Mouse (Mus musculus) liver (tissue): ENCODE measurements around the gene H2al1o.
"Not testable (repeated sequence)": the region's sequence is repeated elsewhere in the genome, so short reads cannot be mapped to it uniquely, and the experiment has no call there.

Experiments
- DNase-seq: peaks from one replicate; pipeline ENCODE4 v3.0.0-alpha.2; 2020; ENCODE audit warnings: mixed read lengths

The H2al1o gene

DNA sequence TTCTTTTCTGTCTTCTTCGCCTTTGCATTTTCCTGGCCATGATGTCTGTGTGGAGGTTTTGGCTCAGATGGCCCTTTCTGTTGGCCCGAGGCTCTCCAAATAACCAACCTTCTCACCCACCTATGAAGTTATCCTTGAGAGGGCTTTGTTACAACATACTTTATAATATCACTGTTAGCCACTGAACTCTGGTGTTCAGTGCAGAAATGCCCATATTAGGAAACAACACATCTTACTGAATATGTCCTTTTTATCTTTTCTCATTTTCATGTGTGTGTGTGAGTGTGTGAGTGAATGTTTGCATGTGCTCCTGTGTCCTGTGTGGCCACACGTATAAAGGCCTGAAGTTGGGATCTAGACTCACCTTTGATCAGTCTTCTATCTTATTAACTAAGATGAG is at the start of gene H2al1o:
Gene H2al1o (minus strand): TSS at position 101 of the 400 bp plus-strand sequence.
- DNase-seq = not testable (repeated sequence)

DNA sequence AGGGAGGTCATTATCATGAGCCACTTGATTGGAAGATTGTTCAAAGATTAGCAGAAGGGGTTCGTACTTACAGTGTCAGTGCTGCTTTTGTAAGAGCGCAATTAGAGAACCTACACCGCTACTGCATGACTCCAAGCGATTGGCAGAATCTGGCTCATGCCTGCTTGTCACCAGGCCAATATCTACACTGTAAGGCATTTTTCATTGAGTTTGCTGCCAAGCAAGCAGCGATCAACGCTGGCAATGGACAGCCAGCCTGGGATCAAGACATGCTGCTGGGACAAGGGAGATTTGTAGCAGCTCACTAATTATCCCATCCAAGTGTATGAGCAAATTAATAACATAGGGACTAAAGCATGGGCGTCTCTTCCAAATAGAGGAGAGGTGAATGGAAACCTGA is 25.8 kb upstream of the H2al1o start:
- not testable (repeated sequence) for DNase-seq

DNA sequence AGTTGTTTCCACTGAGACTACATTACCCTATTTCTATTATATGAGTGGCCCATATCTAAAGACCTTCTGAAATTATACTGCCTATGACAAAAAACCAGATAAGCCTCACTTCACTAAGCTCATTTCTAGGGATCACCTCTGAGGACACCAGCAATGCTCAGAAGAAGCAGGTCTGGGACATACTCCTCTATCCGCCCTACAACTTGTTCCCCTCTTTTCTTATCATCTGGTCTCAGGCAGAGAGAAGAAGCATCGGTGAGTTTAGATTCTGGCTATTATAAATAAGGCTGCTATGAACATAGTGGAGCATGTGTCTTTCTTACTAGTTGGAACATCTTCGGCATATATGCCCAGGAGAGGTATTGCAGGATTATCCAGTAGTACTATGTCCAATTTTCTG is 35.3 kb downstream of the H2al1o start:
- DNase-seq = no peak
